Mouse (Mus musculus) lung, adult 2 months (tissue): ENCODE results near the gene Aldh3b2.

Experiments
- CTCF ChIP-seq: fragments of 200-500 bp; IDR thresholded peaks from 2 replicates; pipeline ENCODE4 v1.5.1; 2011; ENCODE audit warnings: mild to moderate bottlenecking, low read length, control low read depth; ENCODE audit not compliant: insufficient read depth
- POLR2A ChIP-seq: fragments of 200-500 bp; IDR thresholded peaks from 2 replicates; pipeline ENCODE4 v1.6.1; 2011; ENCODE audit warnings: low read depth, mild to moderate bottlenecking, control low read depth, low read length, borderline replicate concordance; ENCODE audit errors: extremely low read depth

- no peak for TF ChIP-seq CTCF
- no peak for TF ChIP-seq POLR2A
These were observed 31.5 kb downstream of the Aldh3b2 start for GRCm38 (mm10) chr19:4003641-4004040.
